Mouse (Mus musculus) gastrocnemius, postnatal 10 days (tissue): Measurements from ENCODE around the gene Olig3. TPM values are rescaled to one million over a fixed set of nuclear protein-coding genes. Genes with fewer than 3 reads are reported as not detected.

ENCODE experiments used
- DNase-seq: peaks from one replicate; pipeline ENCODE4 v3.0.0; 2021; ENCODE audit warnings: mixed read lengths
- long read RNA-seq, 2 experiments: library from polyadenylated mRNA; stranded (forward); transcript quantifications; one replicate each; pipeline ENCODE4 v2.0.0; 2021
- total RNA-seq, 2 experiments: library from RNA; stranded (reverse); gene quantifications; 2 replicates each; pipeline ENCODE4 v1.2.3; 2021

The Olig3 gene
- total RNA-seq, result not detected
- long read RNA-seq, experiment 1, result 0 reads
- long read RNA-seq, experiment 2, result 0 reads

GRCm38 (mm10) chr10:19356071-19356583, at the start of gene Olig3:
Gene Olig3, plus strand, starts transcription at chr10:19356533.
- no peak for DNase-seq

GRCm38 (mm10) chr10:19309681-19310395, 46.5 kb upstream of the Olig3 start:
- DNase-seq, result no peak

- DNase-seq, result no peak
Observed at GRCm38 (mm10) chr10:19310471-19310870, 45.9 kb upstream of the Olig3 start.

GRCm38 (mm10) chr10:19317962-19318812, 38.1 kb upstream of the Olig3 start:
- DNase-seq, result no peak

DNA sequence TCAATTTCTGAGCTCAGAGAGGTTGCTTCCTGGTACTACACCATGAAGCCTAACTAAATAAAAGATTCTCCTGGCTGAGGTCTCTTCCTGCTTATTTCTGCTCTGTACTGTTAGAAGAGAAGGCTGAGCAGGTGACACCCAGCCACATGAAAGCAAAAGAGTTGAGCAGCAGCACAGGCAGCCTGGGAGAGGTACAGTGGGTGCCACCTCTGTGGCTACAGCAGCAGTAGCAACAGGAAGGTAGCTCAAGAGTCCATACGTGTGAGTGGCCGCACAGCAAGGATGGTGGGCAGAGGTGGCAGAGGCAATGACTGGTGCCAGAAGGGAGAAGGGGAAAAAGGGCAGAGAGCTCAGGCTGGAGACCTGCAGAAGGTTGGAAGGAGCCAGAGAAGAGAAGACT, 34.6 kb upstream of the Olig3 start:
- DNase-seq, result no peak

DNA sequence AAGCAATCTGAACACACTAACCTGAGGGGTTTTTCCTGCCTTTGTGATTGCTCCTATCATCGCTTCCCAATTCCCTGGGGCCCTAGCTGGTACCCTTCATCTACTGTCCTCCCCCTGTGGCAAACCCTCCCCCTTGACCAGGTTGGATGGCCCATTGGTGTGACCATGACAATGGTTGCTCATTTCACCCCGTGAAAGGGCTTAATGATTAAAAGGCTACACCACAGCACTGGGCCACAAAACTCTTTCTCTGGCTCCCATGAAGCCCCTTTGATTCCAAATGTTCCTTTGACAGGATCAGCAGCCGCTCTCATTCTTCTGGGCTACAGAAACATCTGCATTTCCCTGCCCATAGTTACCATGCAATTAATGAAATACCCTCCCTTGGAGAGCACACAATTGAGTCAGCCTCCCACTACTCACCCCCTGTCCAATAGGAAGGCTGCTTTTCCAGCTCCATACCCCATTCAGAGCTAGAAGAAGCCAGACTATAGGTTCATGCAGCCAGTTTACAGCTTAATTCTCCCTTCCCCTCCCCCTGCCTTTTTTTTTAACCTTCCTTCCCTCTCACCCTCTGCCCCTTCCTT, 27.0 kb upstream of the Olig3 start:
- no peak for DNase-seq

GRCm38 (mm10) chr10:19333425-19333824, 22.9 kb upstream of the Olig3 start:
- no peak for DNase-seq

GRCm38 (mm10) chr10:19338695-19339630, 17.4 kb upstream of the Olig3 start:
- no peak for DNase-seq

DNA sequence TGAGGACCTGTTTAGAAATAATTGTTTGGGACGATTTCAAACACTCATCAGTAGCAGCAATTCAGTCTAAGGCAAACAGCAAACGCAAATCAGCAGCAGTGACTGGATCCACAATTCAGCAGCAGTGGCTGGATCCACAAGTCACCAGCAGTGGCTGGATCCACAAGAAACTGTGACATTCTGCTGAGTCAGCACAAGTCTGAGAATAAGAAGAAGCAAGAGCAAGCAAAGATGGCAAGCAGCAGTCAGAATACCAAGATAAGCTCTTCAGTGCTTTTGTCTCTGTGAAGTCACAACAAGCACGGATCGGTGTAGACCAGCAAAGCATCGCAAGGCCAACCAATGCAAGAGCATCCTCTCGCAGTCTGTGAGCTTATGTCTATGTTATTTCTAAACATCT, 12.3 kb upstream of the Olig3 start:
- DNase-seq, result no peak

DNA sequence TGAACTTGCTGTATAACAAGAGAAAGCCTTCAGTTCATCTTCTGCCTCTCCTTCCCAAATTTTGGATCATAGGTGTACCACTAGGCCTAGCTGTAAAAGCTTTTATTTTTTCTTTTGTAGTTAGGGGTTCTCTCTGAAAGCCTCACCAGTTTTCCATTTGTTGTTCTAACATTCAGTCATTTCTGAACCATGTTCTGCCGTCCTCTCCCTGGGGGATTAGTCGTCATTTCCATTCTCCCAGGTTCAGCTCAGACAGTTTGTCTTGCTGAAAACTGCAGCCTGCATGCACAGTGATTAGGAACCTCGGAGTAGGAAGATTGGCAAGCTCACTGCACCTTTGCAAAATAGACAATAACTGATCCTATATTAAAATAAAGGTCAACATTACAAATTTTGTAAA, 7.0 kb upstream of the Olig3 start:
- DNase-seq, result no peak

DNA sequence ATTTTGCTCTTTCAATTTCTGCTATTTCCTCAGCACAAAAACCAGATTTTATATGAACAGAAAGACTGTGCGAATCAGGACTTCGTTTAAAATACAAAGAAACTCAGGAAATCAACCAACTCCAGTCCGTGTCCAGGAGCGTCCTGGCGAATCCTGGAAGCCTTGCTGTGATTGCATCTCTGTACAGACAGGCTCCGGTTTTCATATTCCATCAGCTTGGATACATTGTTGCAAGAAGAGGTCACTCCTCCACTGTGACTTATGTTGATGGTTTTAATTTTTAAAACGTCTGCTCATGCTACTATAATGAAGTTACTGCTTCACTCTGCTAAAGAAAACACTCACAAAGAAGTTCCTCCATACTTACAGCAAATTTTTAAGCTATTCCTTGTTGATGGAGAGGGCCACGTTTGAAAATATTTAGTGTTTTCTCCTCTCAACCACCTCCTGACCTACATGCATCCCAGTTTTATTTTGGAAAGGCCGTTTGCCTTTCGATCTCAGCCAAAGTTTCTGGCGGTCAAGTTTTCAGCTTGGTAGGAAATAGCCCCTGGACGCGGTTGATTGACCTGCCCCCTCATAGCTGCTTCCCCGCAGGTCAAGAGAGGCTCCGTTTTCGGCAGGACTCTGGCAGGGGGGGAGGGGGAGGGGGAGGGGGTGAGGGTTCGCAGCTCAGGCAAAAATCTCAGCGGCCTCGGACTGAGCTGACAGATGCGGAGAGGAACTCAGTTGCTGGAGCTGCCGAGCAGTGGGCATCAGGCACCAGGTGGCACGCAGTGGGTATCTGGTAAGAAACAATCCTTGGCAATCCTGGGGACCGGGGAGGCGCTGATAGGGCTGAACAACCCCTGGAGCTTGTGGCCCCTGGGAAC, 4.1 kb upstream of the Olig3 start:
- DNase-seq, result no peak

DNA sequence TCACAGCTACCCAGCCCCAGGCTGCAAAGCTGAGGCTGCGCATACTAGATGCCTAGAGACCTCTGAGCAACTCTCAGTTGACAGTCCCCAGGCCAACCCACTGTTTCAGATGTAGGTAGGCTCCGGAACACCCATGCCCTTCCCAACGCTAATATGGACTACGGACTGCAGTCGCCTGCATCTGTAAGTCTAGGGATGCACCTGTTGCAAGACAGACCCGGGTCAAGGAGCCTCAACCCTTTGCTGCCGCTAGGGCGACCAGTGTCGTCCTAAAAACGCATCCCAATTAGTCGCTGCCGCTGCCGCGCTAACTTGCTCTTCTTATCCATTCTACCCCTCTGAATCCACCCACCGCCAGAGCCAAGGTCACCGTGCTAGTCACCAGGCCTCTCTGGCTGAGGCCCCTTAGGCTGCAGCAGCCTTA, 3.4 kb upstream of the Olig3 start:
- no peak for DNase-seq

- no peak for DNase-seq
Observed at GRCm38 (mm10) chr10:19353631-19354030, 2.7 kb upstream of the Olig3 start.

- no peak for DNase-seq
Observed at GRCm38 (mm10) chr10:19354146-19354545, 2.2 kb upstream of the Olig3 start.

GRCm38 (mm10) chr10:19355076-19355475, 1.3 kb upstream of the Olig3 start:
- no peak for DNase-seq

GRCm38 (mm10) chr10:19356720-19357641, 648 bp downstream of the Olig3 start:
- peak; percentile 8 for DNase-seq

- no peak for DNase-seq
Observed at GRCm38 (mm10) chr10:19357848-19358247, 1.5 kb downstream of the Olig3 start.

DNA sequence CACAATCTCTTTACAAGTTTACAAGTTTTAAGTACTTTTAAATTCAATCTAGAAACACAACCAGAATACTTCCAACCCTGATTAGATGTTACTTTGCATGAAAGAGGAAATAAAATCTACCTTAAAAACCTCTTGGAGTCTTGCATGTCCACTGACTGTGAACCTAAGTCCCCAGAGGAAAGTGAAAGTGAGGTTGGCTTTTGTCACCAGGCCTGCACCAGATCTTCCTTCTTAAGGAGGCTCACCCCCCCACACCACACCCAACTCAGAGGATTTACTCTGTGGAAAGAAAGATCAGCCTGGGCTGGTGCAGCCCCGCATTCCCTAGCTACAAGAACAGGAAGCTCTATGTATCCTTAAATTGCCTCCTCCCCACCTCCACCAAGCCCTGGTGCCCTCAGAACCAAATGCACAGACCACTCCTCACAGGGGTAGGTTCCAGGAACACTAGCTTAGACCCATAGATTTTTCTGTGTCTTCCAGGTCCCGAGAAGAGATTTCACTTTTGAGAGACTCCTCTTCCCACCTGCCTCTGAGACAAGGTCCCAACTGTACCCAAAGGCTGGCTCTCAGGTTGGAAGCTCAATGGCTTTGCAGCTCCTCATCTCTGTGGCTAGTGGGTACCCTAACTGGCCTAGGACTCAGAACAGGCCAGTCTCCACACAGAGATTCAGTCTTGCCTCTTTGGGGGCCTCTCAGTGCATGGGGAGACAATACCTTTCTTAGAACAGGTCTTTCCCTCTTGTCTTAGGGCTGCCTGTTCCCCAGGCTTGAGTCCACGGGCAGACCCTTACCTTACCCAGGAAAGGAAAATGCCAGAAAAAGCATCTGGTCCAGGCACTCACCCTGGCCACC, 4.3 kb downstream of the Olig3 start:
- no peak for DNase-seq
